Mouse (Mus musculus) midbrain, embryonic 16.5 days (tissue): ENCODE measurements around the gene Krt27. TPM values are rescaled to one million over a fixed set of nuclear protein-coding genes. Genes with fewer than 3 reads are reported as not detected.

Experiments used
- ATAC-seq: fragments of 200-750 bp; cut with Nextera tagmentation; 2 replicates; pipeline ENCODE4 v1.8.0; 2017; ENCODE audit warnings: moderate TSS enrichment
- H3K27ac ChIP-seq: fragments of 300-500 bp; sonication (generic); 2 replicates; pipeline ENCODE4 v1.5.1; 2014; ENCODE audit warnings: mild to moderate bottlenecking, low read length, mixed read lengths
- H3K27me3 ChIP-seq: fragments of 300-500 bp; sonication (generic); 2 replicates; pipeline ENCODE4 v1.6.1; 2014; ENCODE audit warnings: low read depth, low read length, mixed read lengths; ENCODE audit not compliant: control insufficient read depth, insufficient read depth
- H3K36me3 ChIP-seq: fragments of 300-500 bp; sonication (generic); 2 replicates; pipeline ENCODE4 v1.6.1; 2014; ENCODE audit warnings: mild to moderate bottlenecking, low read length, moderate library complexity, mixed read lengths; ENCODE audit not compliant: control insufficient read depth, insufficient read depth
- H3K4me1 ChIP-seq: fragments of 300-500 bp; sonication (generic); 2 replicates; pipeline ENCODE4 v1.6.1; 2014; ENCODE audit warnings: mild to moderate bottlenecking, low read length, mixed read lengths; ENCODE audit not compliant: control insufficient read depth, insufficient read depth
- H3K4me2 ChIP-seq: fragments of 300-500 bp; sonication (generic); 2 replicates; pipeline ENCODE4 v1.6.1; 2014; ENCODE audit warnings: mild to moderate bottlenecking, low read length, mixed read lengths
- H3K4me3 ChIP-seq: fragments of 300-500 bp; sonication (generic); 2 replicates; pipeline ENCODE4 v1.5.1; 2014; ENCODE audit warnings: low read depth, mild to moderate bottlenecking, low read length, moderate library complexity, mixed read lengths
- H3K9ac ChIP-seq: fragments of 300-500 bp; sonication (generic); 2 replicates; pipeline ENCODE4 v1.6.1; 2014; ENCODE audit warnings: low read depth, low read length, mixed read lengths
- H3K9me3 ChIP-seq: fragments of 300-500 bp; sonication (generic); replicated peaks from 2 replicates; pipeline ENCODE4 v1.6.1; 2014; ENCODE audit warnings: mild to moderate bottlenecking, low read length, mixed read lengths; ENCODE audit not compliant: control insufficient read depth, poor library complexity, severe bottlenecking
- WGBS: fragments of 180-500 bp; shearing (Covaris S2); extraction: QIAGEN DNeasy Blood & Tissue Kit; methylation state at CpG from one replicate; pipeline ENCODE4 v1.1.7; 2014; 5-methylcytosine and 5-hydroxymethylcytosine counted together
- polyA plus RNA-seq: library from polyadenylated mRNA; unstranded; fragments of >200 nt; fragmentation: Nextera tagmentation; extraction: Ambion mirVana; gene quantifications from 2 replicates; pipeline ENCODE4 v1.2.1, GENCODE M21; 2015

The Krt27 gene
- polyA plus RNA-seq, 1 experiment from 2014 or later = not detected

DNA sequence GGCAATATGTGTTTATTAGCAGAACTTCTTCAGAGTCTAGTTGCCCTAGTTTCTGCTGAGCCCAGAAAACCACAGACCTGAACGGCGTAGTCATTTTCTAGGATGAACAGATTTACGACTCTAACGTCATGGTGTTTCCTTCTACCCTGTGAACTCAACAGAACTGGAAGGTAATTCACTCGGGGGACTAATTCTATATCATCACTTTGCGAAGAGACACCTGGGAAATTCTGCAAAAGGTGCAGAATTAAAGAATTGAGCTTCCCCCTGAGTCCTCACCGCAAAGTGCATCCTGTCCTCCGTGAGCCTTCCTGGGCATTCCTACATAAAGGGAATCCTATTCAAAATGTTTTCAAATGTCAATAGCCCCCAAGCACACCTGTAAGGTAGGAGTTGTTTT is 10.5 kb upstream of the Krt27 start:
- Histone ChIP-seq H3K4me1 (no peaks in the 10 kb centered on the region), H3K27ac (no peak overlapping the region), H3K36me3 (no peaks in the 10 kb centered on the region), H3K27me3 (no peaks in the 10 kb centered on the region), H3K4me3 (no peak overlapping the region), H3K9ac (no peak overlapping the region), H3K4me2 (no peak overlapping the region), H3K9me3 (no peaks in the 10 kb centered on the region)
- 90% methylated on average over 8 of the region's 8 CpGs for whole genome bisulfite sequencing
- ATAC-seq = no peak

DNA sequence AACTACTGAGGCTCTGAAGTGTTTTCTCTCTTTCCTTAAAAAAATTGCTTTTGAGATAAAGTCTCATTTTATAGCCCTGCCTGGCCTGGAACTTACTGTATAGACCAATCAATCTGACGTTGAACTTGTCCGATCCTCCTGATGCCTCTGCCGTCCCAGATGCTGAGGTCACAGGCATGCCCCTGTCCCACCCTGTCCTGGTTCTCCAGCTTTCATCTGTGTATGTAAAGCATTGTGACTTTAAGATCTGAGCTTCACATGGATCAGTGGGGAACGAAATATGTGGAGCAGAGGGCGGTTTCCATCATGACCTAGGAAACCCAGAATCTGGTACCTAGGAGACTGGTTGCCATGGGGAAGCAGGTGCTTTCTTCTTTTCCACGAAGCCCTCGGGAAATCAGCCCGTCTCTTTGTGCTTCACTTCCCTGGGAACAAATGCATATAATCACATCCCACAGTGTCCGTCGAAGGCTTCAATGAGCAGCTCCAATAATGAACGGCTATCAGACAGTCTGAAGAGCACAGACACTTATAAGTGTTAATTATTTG is 11.5 kb downstream of the Krt27 start:
- Histone ChIP-seq H3K9ac (no peak overlapping the region; the same call in 1 of the 2 replicates), H3K36me3 (no peaks in the 10 kb centered on the region), H3K27ac (peak overlapping the region; percentile 20; the same call in 1 of the 2 replicates), H3K4me3 (no peak overlapping the region), H3K4me1 (peaks cover 7% of the 10 kb centered on the region; the same call in 1 of the 2 replicates), H3K27me3 (no peaks in the 10 kb centered on the region), H3K9me3 (no peaks in the 10 kb centered on the region), H3K4me2 (peak overlapping the region; percentile 19)
- WGBS = 12% methylated on average over 11 of the region's 11 CpGs
- no peak for ATAC-seq

DNA sequence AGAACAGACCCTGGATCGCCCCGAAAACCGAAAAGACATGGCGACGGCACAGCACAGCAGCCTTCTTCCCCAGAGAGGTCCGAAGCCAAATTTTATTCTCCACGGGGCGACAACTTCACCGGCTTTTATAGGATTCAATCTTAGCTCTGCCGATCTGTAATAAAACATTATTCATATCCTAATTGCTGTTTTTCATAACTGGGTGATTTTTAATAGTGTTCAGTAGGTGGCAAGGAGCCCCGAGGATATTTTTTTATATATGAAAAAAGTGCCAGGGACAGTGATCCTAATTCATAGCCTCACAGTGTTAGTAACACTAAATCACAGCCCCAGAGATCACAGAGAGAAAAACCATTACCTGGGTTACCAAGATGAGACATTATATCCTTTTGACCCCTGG is 13.0 kb downstream of the Krt27 start, which contains the start of gene Krt26:
Gene Krt26 (minus strand): TSS at position 101 of the 400 bp plus-strand sequence.
- Histone ChIP-seq H3K36me3 (no peaks in the 10 kb centered on the region), H3K9ac (no peak within 1 kb of the TSS), H3K4me1 (peaks cover 8% of the 10 kb centered on the region; the same call in 1 of the 2 replicates), H3K27ac (no peak within 1 kb of the TSS), H3K4me3 (no peak within 1 kb of the TSS), H3K27me3 (no peaks in the 10 kb centered on the region), H3K9me3 (no peaks in the 10 kb centered on the region), H3K4me2 (no peak within 1 kb of the TSS)
- 93% methylated on average over 11 of the region's 11 CpGs for WGBS
- no peak for ATAC-seq

DNA sequence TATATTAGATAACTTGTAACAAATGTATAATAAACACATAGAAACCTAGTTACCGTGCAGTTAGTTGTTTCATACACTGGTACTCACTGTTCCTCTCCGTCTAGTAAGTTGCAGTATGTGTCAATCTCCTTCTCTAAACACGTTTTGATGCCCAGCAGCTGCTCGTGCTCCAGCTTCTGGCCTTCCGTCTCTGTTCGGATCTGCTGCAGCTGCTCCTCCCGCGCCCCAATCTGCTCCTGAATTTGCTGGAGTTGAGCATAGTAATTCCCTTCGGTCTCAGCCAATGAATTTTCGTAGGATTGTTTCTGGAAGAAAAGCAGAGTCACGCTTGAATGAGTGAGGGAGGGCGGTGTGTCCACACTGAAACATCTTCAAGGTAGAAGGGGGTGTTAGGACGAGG is 17.5 kb downstream of the Krt27 start:
- Histone ChIP-seq H3K27me3 (no peaks in the 10 kb centered on the region), H3K4me3 (no peak overlapping the region), H3K4me2 (no peak overlapping the region; the same call in 1 of the 2 replicates), H3K9ac (no peak overlapping the region), H3K9me3 (no peaks in the 10 kb centered on the region), H3K4me1 (0 out of 2 replicates have a peak, but pooled peaks cover 2% of the 10 kb centered on the region), H3K36me3 (no peaks in the 10 kb centered on the region), H3K27ac (no peak overlapping the region)
- 46% methylated on average over 13 of the region's 13 CpGs for WGBS
- ATAC-seq = no peak

DNA sequence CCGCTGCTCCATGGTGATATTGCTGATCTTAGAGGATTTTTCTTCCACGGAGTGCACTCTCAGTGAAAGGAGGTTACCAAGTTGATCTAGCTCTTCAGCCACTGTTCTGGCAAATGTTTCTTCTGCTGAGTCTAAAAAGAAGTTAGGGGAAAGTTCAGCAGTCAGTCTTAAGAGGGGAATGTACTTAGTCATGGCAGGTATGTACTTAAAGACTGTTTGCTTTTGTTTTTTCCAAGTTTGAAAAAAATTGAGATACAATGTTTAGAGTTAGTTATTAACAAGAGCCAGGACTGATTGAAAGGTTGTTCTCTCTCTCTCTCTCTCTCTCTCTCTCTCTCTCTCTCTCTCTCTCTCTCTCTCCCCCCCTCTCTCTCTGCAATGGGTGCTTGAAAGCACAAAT is 21.2 kb downstream of the Krt27 start:
- 69% methylated on average over 2 of the region's 2 CpGs for WGBS
- H3K4me2 ChIP-seq = no peak overlapping the region
- no peak overlapping the region for H3K4me3 ChIP-seq
- H3K9ac ChIP-seq = no peak overlapping the region
- H3K9me3 ChIP-seq = no peaks in the 10 kb centered on the region
- ATAC-seq = no peak
- no peaks in the 10 kb centered on the region for H3K27me3 ChIP-seq
- no peaks in the 10 kb centered on the region for H3K36me3 ChIP-seq
- H3K4me1 ChIP-seq = 0 out of 2 replicates have a peak, but pooled peaks cover 2% of the 10 kb centered on the region
- H3K27ac ChIP-seq = no peak overlapping the region

DNA sequence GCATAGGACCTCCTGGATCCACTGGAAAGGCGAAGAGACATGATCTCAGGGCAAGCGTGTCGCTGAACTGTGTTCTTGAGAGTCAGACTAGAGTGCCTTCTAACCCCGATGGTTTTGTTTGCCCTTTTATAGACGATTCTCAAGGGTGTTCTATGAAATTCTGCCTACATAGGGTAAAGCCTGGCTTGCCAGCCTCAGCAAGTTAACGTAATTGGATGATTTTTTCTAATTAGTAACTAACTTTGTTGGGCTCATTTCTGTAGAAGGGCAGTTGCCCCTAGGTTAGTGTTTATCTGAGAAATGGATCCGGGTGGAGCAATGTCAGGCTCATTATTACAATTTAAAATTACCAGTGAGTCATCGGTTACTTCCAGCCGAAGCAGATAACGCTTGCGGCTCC is 28.1 kb downstream of the Krt27 start, which contains the start of gene Krt25:
Gene Krt25 (minus strand): TSS at position 101 of the 400 bp plus-strand sequence.
- Histone ChIP-seq H3K27me3 (no peaks in the 10 kb centered on the region), H3K27ac (no peak within 1 kb of the TSS), H3K4me3 (no peak within 1 kb of the TSS), H3K9ac (no peak within 1 kb of the TSS), H3K4me2 (no peak within 1 kb of the TSS), H3K4me1 (no peaks in the 10 kb centered on the region), H3K9me3 (no peaks in the 10 kb centered on the region), H3K36me3 (no peaks in the 10 kb centered on the region)
- 94% methylated on average over 11 of the region's 11 CpGs for WGBS
- ATAC-seq = no peak

DNA sequence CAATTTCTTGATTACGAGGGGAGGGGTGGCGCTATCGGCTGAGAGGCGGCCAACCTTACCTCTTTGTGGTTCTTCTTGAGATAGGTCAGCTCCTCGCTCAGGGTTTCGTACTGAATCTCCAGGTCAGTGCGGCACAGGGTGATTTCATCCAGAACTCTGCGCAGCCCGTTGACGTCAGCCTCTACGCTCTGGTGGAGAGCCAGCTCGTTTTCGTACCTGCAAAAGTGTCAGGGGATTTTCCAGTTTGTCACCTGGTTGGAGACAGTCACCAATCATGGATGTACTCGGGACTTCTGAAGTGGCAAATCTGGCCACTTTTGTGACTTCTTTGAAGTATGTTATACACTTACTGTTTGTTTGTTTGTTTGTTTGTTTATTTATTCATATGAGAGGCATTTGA is 29.8 kb downstream of the Krt27 start:
- ATAC-seq = no peak
- Histone ChIP-seq H3K27ac (no peak overlapping the region), H3K27me3 (no peaks in the 10 kb centered on the region), H3K4me3 (no peak overlapping the region), H3K4me1 (no peaks in the 10 kb centered on the region), H3K9ac (no peak overlapping the region), H3K4me2 (no peak overlapping the region), H3K36me3 (no peaks in the 10 kb centered on the region), H3K9me3 (no peaks in the 10 kb centered on the region)
- WGBS = 88% methylated on average over 14 of the region's 14 CpGs

DNA sequence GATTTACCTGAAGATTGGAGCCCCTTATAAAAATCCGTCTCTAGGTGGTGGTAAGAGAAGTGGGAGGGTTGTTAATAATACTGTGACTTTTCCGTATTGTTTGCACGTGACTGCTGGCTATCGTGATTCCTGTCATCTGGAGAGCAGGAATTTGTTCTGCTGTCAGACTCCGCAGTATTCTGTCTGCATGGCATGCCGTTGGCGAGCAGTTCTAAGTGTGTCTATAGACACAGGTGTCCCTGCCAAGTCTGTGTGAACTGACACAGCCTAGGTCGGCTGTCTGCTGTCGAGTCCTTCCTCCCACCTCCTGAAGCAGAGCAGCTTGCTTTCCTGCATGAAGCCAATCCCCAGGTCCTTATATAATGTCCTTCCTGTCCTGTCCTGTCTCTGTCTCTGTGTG is 31.8 kb downstream of the Krt27 start:
- H3K4me1 ChIP-seq = no peaks in the 10 kb centered on the region
- 80% methylated on average over 9 of the region's 9 CpGs for WGBS
- no peak overlapping the region for H3K4me2 ChIP-seq
- no peaks in the 10 kb centered on the region for H3K9me3 ChIP-seq
- ATAC-seq = no peak
- H3K27me3 ChIP-seq = no peaks in the 10 kb centered on the region
- H3K27ac ChIP-seq = no peak overlapping the region
- no peak overlapping the region for H3K9ac ChIP-seq
- no peaks in the 10 kb centered on the region for H3K36me3 ChIP-seq
- no peak overlapping the region for H3K4me3 ChIP-seq

DNA sequence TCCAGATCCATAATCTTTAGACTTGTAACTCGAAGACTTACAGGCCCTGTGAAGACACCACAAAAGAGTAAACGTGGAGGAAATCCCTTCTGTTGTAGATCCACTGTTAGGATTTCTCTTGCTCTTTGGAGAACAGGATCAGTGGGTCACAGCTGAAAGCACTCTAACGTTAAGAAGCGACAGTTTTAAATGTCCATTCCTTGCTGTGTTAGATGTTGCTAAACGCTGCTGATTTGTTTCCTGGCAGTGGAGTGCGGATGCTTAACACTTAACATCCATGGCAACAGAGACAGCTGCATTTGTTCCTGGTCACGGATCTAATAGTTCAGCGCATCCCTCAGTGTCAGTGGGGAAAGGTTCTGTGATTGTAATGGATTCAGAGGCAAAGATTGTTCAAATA is 34.4 kb downstream of the Krt27 start:
- Histone ChIP-seq H3K9ac (no peak overlapping the region), H3K4me3 (no peak overlapping the region), H3K9me3 (no peaks in the 10 kb centered on the region), H3K27me3 (no peaks in the 10 kb centered on the region), H3K36me3 (no peaks in the 10 kb centered on the region), H3K4me2 (no peak overlapping the region), H3K4me1 (no peaks in the 10 kb centered on the region), H3K27ac (no peak overlapping the region)
- no peak for ATAC-seq
- 30% methylated on average over 8 of the region's 8 CpGs for WGBS
